Mouse (Mus musculus): ENCODE data around the gene Rab11fip5.
A peak's percentile ranks its signal among the peaks of the same experiment; 100 is the strongest.

Rab11fip5 gene

GRCm38 (mm10) chr6:85373951-85374733, at the start of gene Rab11fip5:
TSS of gene Rab11fip5 (minus strand) at chr6:85374634.
- no peak for DNase-seq

- DNase-seq, result no peak
These were observed 49.5 kb upstream of the Rab11fip5 start, which contains the start of gene Noto for GRCm38 (mm10) chr6:85423836-85424379. TSS of gene Noto (plus strand) at chr6:85423886.

- peak; percentile 51 for DNase-seq
These were observed 44.7 kb upstream of the Rab11fip5 start for GRCm38 (mm10) chr6:85419150-85419549.

GRCm38 (mm10) chr6:85415829-85416228, 41.4 kb upstream of the Rab11fip5 start:
- peak; percentile 67 for DNase-seq

- peak; percentile 81 for DNase-seq
These were observed 36.4 kb upstream of the Rab11fip5 start for GRCm38 (mm10) chr6:85410771-85411273.

GRCm38 (mm10) chr6:85409003-85409402, 34.6 kb upstream of the Rab11fip5 start:
- DNase-seq, result no peak

- DNase-seq, result no peak
These were observed 28.6 kb upstream of the Rab11fip5 start for GRCm38 (mm10) chr6:85403039-85403438.

- DNase-seq, result peak; percentile 32
These were observed 28.2 kb upstream of the Rab11fip5 start for GRCm38 (mm10) chr6:85402613-85403012.

- DNase-seq, result no peak
These were observed 25.3 kb upstream of the Rab11fip5 start for GRCm38 (mm10) chr6:85399715-85400114.

GRCm38 (mm10) chr6:85397165-85397564, 22.7 kb upstream of the Rab11fip5 start:
- DNase-seq, result peak; percentile 65

- no peak for DNase-seq
These were observed 20.9 kb upstream of the Rab11fip5 start for GRCm38 (mm10) chr6:85395360-85395759.

GRCm38 (mm10) chr6:85391803-85392202, 17.4 kb upstream of the Rab11fip5 start:
- DNase-seq, result peak; percentile 87

GRCm38 (mm10) chr6:85388608-85389007, 14.2 kb upstream of the Rab11fip5 start:
- DNase-seq, result no peak

- no peak for DNase-seq
These were observed 8.4 kb upstream of the Rab11fip5 start for GRCm38 (mm10) chr6:85382791-85383190.

GRCm38 (mm10) chr6:85381648-85382020, 7.2 kb upstream of the Rab11fip5 start:
- no peak for DNase-seq

- DNase-seq, result no peak
These were observed 6.6 kb upstream of the Rab11fip5 start for GRCm38 (mm10) chr6:85380901-85381647.

- DNase-seq, result peak; percentile 93
These were observed 5.9 kb upstream of the Rab11fip5 start for GRCm38 (mm10) chr6:85380201-85380900.

- no peak for DNase-seq
These were observed 4.2 kb upstream of the Rab11fip5 start for GRCm38 (mm10) chr6:85378629-85379028.

GRCm38 (mm10) chr6:85377876-85378275, 3.4 kb upstream of the Rab11fip5 start:
- no peak for DNase-seq

GRCm38 (mm10) chr6:85377066-85377734, 2.8 kb upstream of the Rab11fip5 start:
- no peak for DNase-seq

- peak; percentile 98 for DNase-seq
These were observed 290 bp upstream of the Rab11fip5 start for GRCm38 (mm10) chr6:85374734-85375114.

All from lung, postnatal 36 days (tissue).